Mouse (Mus musculus) CH12.LX (cell line): ENCODE results near the gene Camta1. TPM values are rescaled to one million over a fixed set of nuclear protein-coding genes. Genes with fewer than 3 reads are reported as not detected.

Experiments used
- DNase-seq: peaks from one replicate; pipeline ENCODE4 v3.0.0-alpha.2; 2013; ENCODE audit errors: extremely low read depth
- H3K27ac ChIP-seq: 2 replicates; pipeline ENCODE4 v1.5.1; 2012; ENCODE audit warnings: low read depth, mild to moderate bottlenecking, control low read depth, moderate library complexity; ENCODE audit not compliant: insufficient read depth
- H3K27me3 ChIP-seq: replicated peaks from 2 replicates; pipeline ENCODE3; 2012; ENCODE audit warnings: inconsistent platforms
- H3K36me3 ChIP-seq, 2 experiments: replicated peaks in 1 of 2; 2 replicates each; pipeline versions ENCODE3 to v1.6.1; 2012; ENCODE audit warnings: inconsistent platforms in 1 of 2, low read length in 1 of 2, mild to moderate bottlenecking in 1 of 2, mixed read lengths in 1 of 2, moderate library complexity in 1 of 2; ENCODE audit not compliant: control insufficient read depth in 1 of 2, insufficient read depth in 1 of 2
- H3K4me1 ChIP-seq, 2 experiments: 2 replicates each; pipeline ENCODE4 v1.6.1; 2012; ENCODE audit warnings: inconsistent platforms in 1 of 2, moderate library complexity in 1 of 2; ENCODE audit not compliant: insufficient read depth in 2 of 2, control insufficient read depth in 1 of 2
- H3K4me2 ChIP-seq: 2 replicates; pipeline ENCODE4 v1.6.1; 2012; ENCODE audit warnings: low read depth, mild to moderate bottlenecking, control low read depth; ENCODE audit not compliant: poor library complexity, insufficient read depth, severe bottlenecking
- H3K4me3 ChIP-seq, 3 experiments: fragments of 150-350 bp in 1 of 3; sonication (generic) in 1 of 3; replicated peaks in 1 of 3; 2 replicates each; pipeline versions ENCODE3 to v1.5.1; 2011 to 2012; ENCODE audit warnings: low read depth in 2 of 3, low read length in 2 of 3, mild to moderate bottlenecking in 2 of 3, moderate library complexity in 2 of 3, control low read depth in 1 of 3, improper control_type of control experiment in 1 of 3, inconsistent platforms in 1 of 3, mixed read lengths in 1 of 3; ENCODE audit not compliant: poor library complexity in 1 of 3
- H3K79me2 ChIP-seq: replicated peaks from 2 replicates; pipeline ENCODE4 v1.6.1; 2012; ENCODE audit warnings: mild to moderate bottlenecking, moderate library complexity; ENCODE audit not compliant: control insufficient read depth, poor library complexity, insufficient read depth, severe bottlenecking; ENCODE audit errors: extremely low read depth
- H3K9ac ChIP-seq: 2 replicates; pipeline ENCODE4 v1.6.1; 2012; ENCODE audit warnings: low read depth, mild to moderate bottlenecking, control low read depth, moderate library complexity; ENCODE audit not compliant: insufficient read depth
- H3K9me3 ChIP-seq: replicated peaks from 2 replicates; pipeline ENCODE3; 2012; ENCODE audit warnings: low read length, inconsistent platforms, mixed read lengths
- CHD2 ChIP-seq: IDR thresholded peaks from 2 replicates; pipeline ENCODE4 v1.6.1; 2011; ENCODE audit warnings: low read length, improper control_type of control experiment
- CTCF ChIP-seq, 2 experiments: IDR thresholded peaks in 1 of 2; conservative IDR thresholded peaks in 1 of 2; 2 replicates each; pipeline ENCODE4 v1.5.1; 2011 to 2012; ENCODE audit warnings: low read depth in 2 of 2, low read length in 2 of 2, improper control_type of control experiment in 1 of 2, inconsistent platforms in 1 of 2, mild to moderate bottlenecking in 1 of 2, moderate library complexity in 1 of 2
- E2F4 ChIP-seq: IDR thresholded peaks from 2 replicates; pipeline ENCODE4 v1.6.1; 2011; ENCODE audit warnings: low read depth, low read length, improper control_type of control experiment; ENCODE audit not compliant: insufficient replicate concordance
- EP300 ChIP-seq: IDR thresholded peaks from 2 replicates; pipeline ENCODE4 v1.6.1; 2011; ENCODE audit warnings: low read length, improper control_type of control experiment
- ETS1 ChIP-seq: conservative IDR thresholded peaks from 2 replicates; pipeline ENCODE4 v1.6.1; 2012; ENCODE audit warnings: low read depth, mild to moderate bottlenecking, inconsistent platforms, low read length, improper control_type of control experiment, moderate library complexity
- HCFC1 ChIP-seq: IDR thresholded peaks from 2 replicates; pipeline ENCODE4 v1.6.1; 2012; ENCODE audit warnings: low read depth, mild to moderate bottlenecking, inconsistent platforms, low read length, improper control_type of control experiment
- IRF4 ChIP-seq: IDR thresholded peaks from 2 replicates; pipeline ENCODE4 v1.6.1; 2014; ENCODE audit warnings: low read depth, mild to moderate bottlenecking, inconsistent platforms, low read length, improper control_type of control experiment
- JUN ChIP-seq: IDR thresholded peaks from 2 replicates; pipeline ENCODE4 v1.6.1; 2011; ENCODE audit warnings: low read depth, mild to moderate bottlenecking, low read length, improper control_type of control experiment, moderate library complexity; ENCODE audit not compliant: insufficient read depth
- KAT2A ChIP-seq: IDR thresholded peaks from 2 replicates; pipeline ENCODE4 v1.6.1; 2012; ENCODE audit warnings: low read length, improper control_type of control experiment, inconsistent platforms; ENCODE audit not compliant: insufficient replicate concordance
- MEF2A ChIP-seq: IDR thresholded peaks from 2 replicates; pipeline ENCODE4 v1.6.1; 2014; ENCODE audit warnings: low read depth, mild to moderate bottlenecking, inconsistent platforms, low read length, improper control_type of control experiment, borderline replicate concordance
- MXI1 ChIP-seq: IDR thresholded peaks from 2 replicates; pipeline ENCODE4 v1.6.1; 2011; ENCODE audit warnings: mild to moderate bottlenecking, low read depth, low read length, improper control_type of control experiment
- MYC ChIP-seq: IDR thresholded peaks from 2 replicates; pipeline ENCODE4 v1.6.1; 2011; ENCODE audit warnings: low read depth, mild to moderate bottlenecking, improper control_type of control experiment, low read length
- NELFE ChIP-seq: IDR thresholded peaks from 2 replicates; pipeline ENCODE4 v1.6.1; 2011; ENCODE audit warnings: low read depth, low read length, improper control_type of control experiment
- POLR2A ChIP-seq: IDR thresholded peaks from 2 replicates; pipeline ENCODE4 v1.6.1; 2011; ENCODE audit warnings: low read depth, mild to moderate bottlenecking, improper control_type of control experiment, low read length
- POLR2AphosphoS2 ChIP-seq: IDR thresholded peaks from 2 replicates; pipeline ENCODE4 v1.6.1; 2011; ENCODE audit warnings: low read depth, low read length, improper control_type of control experiment
- RAD21 ChIP-seq: IDR thresholded peaks from 2 replicates; pipeline ENCODE4 v1.6.1; 2011; ENCODE audit warnings: low read depth, mild to moderate bottlenecking, low read length, improper control_type of control experiment, moderate library complexity
- SIN3A ChIP-seq: IDR thresholded peaks from 2 replicates; pipeline ENCODE4 v1.6.1; 2012; ENCODE audit warnings: low read length, improper control_type of control experiment, inconsistent platforms
- SMC3 ChIP-seq: IDR thresholded peaks from 2 replicates; pipeline ENCODE4 v1.6.1; 2011; ENCODE audit warnings: low read depth, low read length, improper control_type of control experiment
- TBP ChIP-seq: conservative IDR thresholded peaks from 2 replicates; pipeline ENCODE4 v1.6.1; 2011; ENCODE audit warnings: low read depth, low read length, improper control_type of control experiment
- UBTF ChIP-seq: IDR thresholded peaks from 2 replicates; pipeline ENCODE4 v1.6.1; 2012; ENCODE audit warnings: low read depth, mild to moderate bottlenecking, inconsistent platforms, low read length, improper control_type of control experiment, moderate library complexity
- USF2 ChIP-seq: conservative IDR thresholded peaks from 2 replicates; pipeline ENCODE4 v1.6.1; 2011; ENCODE audit warnings: low read depth, low read length, improper control_type of control experiment
- ZNF384 ChIP-seq: IDR thresholded peaks from 2 replicates; pipeline ENCODE4 v1.6.1; 2012; ENCODE audit warnings: low read depth, low read length, improper control_type of control experiment, inconsistent platforms
- dilution Hi-C: fragments of 300-500 bp; cut with MboI; formaldehyde crosslinking; loops from 2 replicates; pipeline ENCODE4 v1.14.3; 2020; ENCODE audit warnings: low sequenced_read_pairs; ENCODE audit not compliant: extremely low pct_unique_long_range_greater_than_20kb, extremely low pct_ligation_motif_present
- in situ Hi-C: fragments of 300-500 bp; cut with MboI; formaldehyde crosslinking; loops from 3 replicates; pipeline ENCODE4 v1.14.3; 2019; ENCODE audit warnings: low sequenced_read_pairs, low pct_ligation_motif_present, low pct_unique_long_range_greater_than_20kb, mixed read lengths
- polyA plus RNA-seq: library from polyadenylated mRNA; unstranded; fragments of >175 nt; gene quantifications from 2 replicates; pipeline ENCODE4 v1.2.1, GENCODE M21; 2012; ENCODE audit warnings: low read depth; ENCODE audit not compliant: insufficient read length
- total RNA-seq, 2 experiments: library from RNA; depleted of rRNA; stranded (reverse); fragments of 300-350 nt in 1 of 2; fragments of >200 nt in 1 of 2; gene quantifications; 2 replicates each; pipeline ENCODE4 v1.2.3; 2012 to 2014

Camta1 gene
- total and polyA plus RNA-seq, 3 experiments = 9.9 to 32.5 (median 15.3) TPM

DNA sequence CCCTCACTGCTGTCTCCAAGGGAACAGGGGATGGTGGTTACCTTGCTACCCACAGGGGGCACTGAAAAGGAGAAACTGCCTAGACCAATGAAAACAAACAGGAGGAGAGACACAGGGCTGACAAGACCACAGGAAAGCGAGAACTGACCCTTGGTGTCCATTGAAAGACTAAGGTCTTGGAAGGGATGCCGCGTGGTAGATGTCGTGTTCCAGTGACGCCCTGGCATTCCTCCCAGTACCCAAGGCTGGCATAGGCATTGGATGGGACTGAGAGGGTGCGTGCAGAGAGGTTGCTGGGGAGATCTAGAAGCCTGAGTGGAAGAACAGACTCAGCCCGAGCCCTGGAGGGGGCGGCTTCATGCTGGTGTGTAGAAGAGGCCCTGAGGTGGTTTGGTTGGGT is 550.9 kb downstream of the Camta1 start:
- Histone ChIP-seq H3K27me3 (no peaks in the 10 kb centered on the region), H3K79me2 (no peaks in the 10 kb centered on the region), H3K4me3 (peak overlapping the region in 1 of 3 experiments; percentile 7), H3K4me2 (no peak overlapping the region), H3K27ac (no peak overlapping the region), H3K36me3 (no peaks in the 10 kb centered on the region), H3K4me1 (no peaks in the 10 kb centered on the region), H3K9me3 (peaks cover 86% of the 10 kb centered on the region), H3K9ac (no peak overlapping the region)
- no peak for TF ChIP-seq JUN
- TF ChIP-seq ZNF384 = no peak
- TF ChIP-seq SIN3A = no peak
- TF ChIP-seq NELFE = no peak
- no peak for TF ChIP-seq SMC3
- TF ChIP-seq MEF2A = no peak
- TF ChIP-seq UBTF = no peak
- no peak for TF ChIP-seq ETS1
- no peak for TF ChIP-seq POLR2AphosphoS2
- TF ChIP-seq IRF4 = no peak
- in situ Hi-C loops = no loop called here
- DNase-seq = no peak
- dilution Hi-C loops = no loop called here

DNA sequence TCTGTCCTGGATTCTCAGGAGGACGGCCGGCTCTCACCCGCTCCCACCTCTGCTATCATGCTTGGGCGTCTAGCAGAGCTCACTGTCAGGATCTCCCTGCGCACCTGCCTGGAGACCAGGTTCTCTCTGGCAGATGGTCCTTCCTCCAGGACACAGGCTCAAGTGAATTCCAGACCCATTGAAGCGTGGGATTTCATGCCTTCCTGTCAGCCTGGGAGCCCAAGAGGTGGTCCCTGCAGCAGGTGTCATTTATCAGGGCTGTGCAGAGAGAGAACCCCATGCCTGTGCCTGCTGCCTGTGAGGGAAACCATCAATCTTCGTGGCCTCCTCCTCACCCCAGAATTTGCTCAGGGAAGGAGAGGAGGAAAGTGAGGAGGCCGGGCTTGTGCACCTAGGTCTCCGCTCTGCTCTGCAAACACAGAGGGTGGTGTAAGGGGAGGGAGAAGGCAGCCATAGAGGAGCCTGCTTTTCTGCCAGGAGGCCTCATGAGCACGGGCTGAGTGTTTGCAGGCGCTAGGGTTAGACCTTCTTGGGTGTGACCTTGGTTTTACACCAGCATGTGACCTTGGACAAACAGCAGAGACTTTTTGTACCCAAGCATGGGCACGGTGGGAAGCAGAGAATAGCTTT is 551.5 kb downstream of the Camta1 start:
- TF ChIP-seq CTCF (conservative IDR thresholded peaks at IDR 0.05 in 1 of 2, IDR thresholded peaks at IDR 0.05 in 1 of 2; ENCODE audit: low read depth in 2 of 2, low read length in 2 of 2) = no peak
- no peak for TF ChIP-seq POLR2A
- no peak overlapping the region for H3K4me2 ChIP-seq
- DNase-seq = no peak
- no peaks in the 10 kb centered on the region for H3K4me1 ChIP-seq
- dilution Hi-C loops (no loop called here), in situ Hi-C loops (no loop called here)
- peaks cover 86% of the 10 kb centered on the region for H3K9me3 ChIP-seq
- H3K79me2 ChIP-seq = no peaks in the 10 kb centered on the region
- H3K4me3 ChIP-seq = no peak overlapping the region
- H3K27ac ChIP-seq = no peak overlapping the region
- no peak overlapping the region for H3K9ac ChIP-seq
- no peaks in the 10 kb centered on the region for H3K36me3 ChIP-seq
- H3K27me3 ChIP-seq = no peaks in the 10 kb centered on the region

DNA sequence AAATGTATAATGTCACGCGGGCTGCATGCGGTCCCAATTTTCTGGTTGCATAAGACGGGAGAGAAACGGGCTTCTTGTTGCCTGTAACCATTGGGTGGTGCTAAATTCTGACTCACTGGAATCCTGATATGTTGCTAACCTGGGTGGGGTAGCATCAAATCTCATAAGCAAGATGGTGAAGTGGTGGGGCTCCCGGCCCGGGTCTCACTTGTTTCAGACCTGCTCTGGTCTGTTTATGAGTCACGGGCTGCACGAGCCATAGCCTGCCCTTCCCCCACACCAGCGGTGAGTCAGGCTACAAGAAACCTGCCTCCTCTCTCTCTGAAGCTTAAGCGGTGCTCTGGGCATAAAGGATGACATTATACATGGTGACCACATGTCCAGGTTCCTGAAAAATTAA is 554.8 kb downstream of the Camta1 start:
- no peaks in the 10 kb centered on the region for H3K79me2 ChIP-seq
- TF ChIP-seq EP300 = no peak
- TF ChIP-seq CHD2 = no peak
- TF ChIP-seq SMC3 = no peak
- no peak for TF ChIP-seq TBP
- no peak for TF ChIP-seq USF2
- TF ChIP-seq MEF2A = no peak
- no peak for TF ChIP-seq MYC
- TF ChIP-seq HCFC1 = no peak
- TF ChIP-seq MXI1 = no peak
- no peak for TF ChIP-seq IRF4
- no peak for TF ChIP-seq E2F4
- TF ChIP-seq KAT2A = no peak
- TF ChIP-seq RAD21 = no peak
- H3K9ac ChIP-seq = no peak overlapping the region
- DNase-seq = no peak
- H3K4me2 ChIP-seq = no peak overlapping the region
- no peaks in the 10 kb centered on the region for H3K4me1 ChIP-seq
- H3K27ac ChIP-seq = no peak overlapping the region
- no peaks in the 10 kb centered on the region for H3K27me3 ChIP-seq
- in situ Hi-C loops = no loop called here
- peaks cover 91% of the 10 kb centered on the region for H3K9me3 ChIP-seq
- dilution Hi-C loops = no loop called here
- H3K36me3 ChIP-seq = no peaks in the 10 kb centered on the region
- H3K4me3 ChIP-seq = no peak overlapping the region
